Mouse (Mus musculus) heart, embryonic 16.5 days (tissue): ENCODE results near the gene Gnb1l. TPM values are rescaled to one million over a fixed set of nuclear protein-coding genes. Genes with fewer than 3 reads are reported as not detected.

ENCODE experiments used
- ATAC-seq: fragments of 200-750 bp; cut with Nextera tagmentation; replicated peaks from 2 replicates; pipeline ENCODE4 v1.8.0; 2017; ENCODE audit warnings: moderate number of reproducible peaks; ENCODE audit not compliant: insufficient read depth, low FRiP score; ENCODE audit errors: extremely low read depth
- H3K27ac ChIP-seq: fragments of 300-500 bp; sonication (generic); 2 replicates; pipeline ENCODE4 v1.5.1; 2014; ENCODE audit warnings: mild to moderate bottlenecking, low read length, control low read depth, moderate library complexity
- H3K27me3 ChIP-seq: fragments of 300-500 bp; sonication (generic); 2 replicates; pipeline ENCODE4 v1.6.1; 2014; ENCODE audit warnings: low read length, mixed read lengths; ENCODE audit not compliant: control insufficient read depth, insufficient read depth
- H3K36me3 ChIP-seq: fragments of 300-500 bp; sonication (generic); 2 replicates; pipeline ENCODE4 v1.6.1; 2014; ENCODE audit not compliant: control insufficient read depth, insufficient read depth
- H3K4me1 ChIP-seq: fragments of 300-500 bp; sonication (generic); 2 replicates; pipeline ENCODE4 v1.6.1; 2014; ENCODE audit warnings: low read length, mixed read lengths; ENCODE audit not compliant: control insufficient read depth, insufficient read depth
- H3K4me2 ChIP-seq: fragments of 300-500 bp; sonication (generic); 2 replicates; pipeline ENCODE4 v1.6.1; 2014; ENCODE audit warnings: low read depth, mild to moderate bottlenecking, control low read depth, low read length
- H3K4me3 ChIP-seq: fragments of 300-500 bp; sonication (generic); 2 replicates; pipeline ENCODE4 v1.5.1; 2014; ENCODE audit warnings: mild to moderate bottlenecking, control low read depth, low read length
- H3K9ac ChIP-seq: fragments of 300-500 bp; sonication (generic); 2 replicates; pipeline ENCODE4 v1.6.1; 2014; ENCODE audit warnings: low read length, control low read depth
- H3K9me3 ChIP-seq: fragments of 300-500 bp; sonication (generic); replicated peaks from 2 replicates; pipeline ENCODE4 v1.6.1; 2016; ENCODE audit warnings: low read length; ENCODE audit not compliant: control insufficient read depth
- WGBS: fragments of 180-500 bp; shearing (Covaris S2); extraction: QIAGEN DNeasy Blood & Tissue Kit; methylation state at CpG from one replicate; pipeline ENCODE4 v1.1.7; 2014; 5-methylcytosine and 5-hydroxymethylcytosine counted together
- polyA plus RNA-seq: library from polyadenylated mRNA; unstranded; fragments of >200 nt; fragmentation: Nextera tagmentation; extraction: Ambion mirVana; gene quantifications from 2 replicates; pipeline ENCODE4 v1.2.1, GENCODE M21; 2015

Gnb1l gene
- 12.7 TPM in 2 replicates for polyA plus RNA-seq

DNA sequence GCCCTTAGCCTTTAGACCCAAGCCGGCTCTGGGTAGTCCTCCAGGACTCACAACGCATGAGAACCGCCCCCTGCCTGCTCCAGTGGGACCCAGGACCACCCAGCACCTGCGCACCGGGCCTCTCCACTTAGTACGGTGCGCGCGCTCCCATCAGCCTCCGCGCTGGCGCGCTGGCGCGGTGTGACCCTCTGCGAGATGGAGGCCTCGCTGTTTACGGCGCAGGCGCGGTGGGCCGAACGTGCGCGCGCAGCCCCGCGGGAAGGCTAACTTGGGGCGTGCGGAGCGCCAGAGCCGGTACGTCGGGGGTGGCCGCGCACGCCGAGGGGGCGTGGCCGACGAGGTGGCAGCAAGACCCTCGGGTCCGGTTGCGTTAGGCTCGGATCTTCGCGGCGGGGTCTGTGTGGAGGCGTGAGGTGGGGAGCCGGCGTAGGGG lies at the start of gene Gnb1l, which contains the start of gene Rtl10:
Gene Gnb1l, plus strand, starts transcription at position 156 of the 433 bp plus-strand sequence.
Gene Rtl10, plus strand, starts transcription at position 344 of the 433 bp plus-strand sequence.
- peak within 1 kb of the TSS; percentile 98 for H3K4me2 ChIP-seq
- peaks cover 12% of the 10 kb centered on the region for H3K4me1 ChIP-seq
- peaks cover 12% of the 10 kb centered on the region; the same call in 1 of the 2 replicates for H3K36me3 ChIP-seq
- H3K27ac ChIP-seq, result peak within 1 kb of the TSS; percentile 87
- peak within 1 kb of the TSS; percentile 94 for H3K9ac ChIP-seq
- H3K27me3 ChIP-seq, result no peaks in the 10 kb centered on the region
- H3K4me3 ChIP-seq, result peak within 1 kb of the TSS; percentile 94
- H3K9me3 ChIP-seq, result no peaks in the 10 kb centered on the region
- peak; percentile 95 for ATAC-seq
- under 1% methylated on average over 51 of the region's 51 CpGs for WGBS

DNA sequence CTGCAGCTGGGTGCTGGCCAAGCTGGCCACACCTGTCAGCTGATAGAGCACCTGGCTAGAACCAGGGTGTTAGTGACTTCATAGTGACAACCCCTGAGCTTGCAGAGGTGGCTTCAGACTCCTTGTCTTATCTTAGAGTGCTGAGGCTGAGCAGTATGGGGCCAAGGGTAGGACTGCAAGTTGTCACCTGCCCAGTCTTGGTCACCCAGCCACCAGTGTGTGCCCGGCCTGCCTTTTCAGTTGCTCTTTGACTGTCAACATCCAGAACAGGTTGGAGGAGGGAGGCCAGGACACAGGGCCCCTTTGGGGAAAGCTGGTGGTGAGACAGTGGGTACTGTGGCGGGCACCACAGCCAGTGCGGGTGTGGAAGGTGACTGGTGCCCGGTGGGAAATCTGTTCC lies 49.5 kb upstream of the Gnb1l start:
- Histone ChIP-seq H3K4me2 (no peak overlapping the region), H3K36me3 (peaks cover 9% of the 10 kb centered on the region; the same call in 1 of the 2 replicates), H3K27ac (no peak overlapping the region), H3K4me1 (peaks cover 5% of the 10 kb centered on the region), H3K9ac (no peak overlapping the region), H3K4me3 (no peak overlapping the region), H3K9me3 (no peaks in the 10 kb centered on the region), H3K27me3 (no peaks in the 10 kb centered on the region)
- no peak for ATAC-seq
- WGBS, result 84% methylated on average over 4 of the region's 4 CpGs

DNA sequence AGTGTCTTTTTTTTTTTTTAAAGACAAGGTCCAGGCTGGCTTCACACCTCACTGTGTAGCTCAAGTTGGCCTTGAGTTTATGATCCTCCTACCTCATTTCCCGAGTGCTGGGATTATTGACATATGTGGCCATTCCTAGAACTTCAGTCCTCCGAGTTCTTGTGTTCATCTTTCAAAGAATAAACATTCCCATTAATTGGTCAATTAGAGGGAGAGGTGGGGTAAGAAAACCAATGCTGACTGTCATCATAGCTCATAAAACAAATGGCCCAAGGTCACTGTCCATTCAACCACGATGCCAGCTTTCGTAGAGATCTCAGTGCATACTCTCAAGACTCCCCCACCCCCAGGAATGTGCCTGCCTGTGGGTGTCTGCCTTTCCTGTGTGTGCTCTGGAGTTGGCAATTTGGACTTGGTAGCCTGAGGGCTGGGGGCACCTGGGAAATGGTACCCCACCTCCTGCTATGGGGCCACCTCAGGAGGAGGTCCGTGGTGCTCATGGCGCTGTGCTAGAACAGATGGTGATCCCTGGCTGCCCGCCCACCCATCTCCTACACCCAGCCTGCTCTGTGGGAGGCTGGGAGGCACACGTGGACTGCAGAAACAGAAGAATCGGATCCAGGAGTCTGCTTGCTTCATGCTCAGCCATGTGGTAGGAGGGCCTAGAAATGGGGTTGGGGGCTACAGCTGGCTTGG lies 46.9 kb upstream of the Gnb1l start:
- no peak overlapping the region for H3K9ac ChIP-seq
- WGBS, result 57% methylated on average over 9 of the region's 9 CpGs
- peaks cover 5% of the 10 kb centered on the region for H3K4me1 ChIP-seq
- no peaks in the 10 kb centered on the region for H3K9me3 ChIP-seq
- H3K27me3 ChIP-seq, result no peaks in the 10 kb centered on the region
- H3K27ac ChIP-seq, result no peak overlapping the region
- peaks cover 3% of the 10 kb centered on the region; the same call in 1 of the 2 replicates for H3K36me3 ChIP-seq
- H3K4me3 ChIP-seq, result no peak overlapping the region
- ATAC-seq, result no peak
- no peak overlapping the region for H3K4me2 ChIP-seq

DNA sequence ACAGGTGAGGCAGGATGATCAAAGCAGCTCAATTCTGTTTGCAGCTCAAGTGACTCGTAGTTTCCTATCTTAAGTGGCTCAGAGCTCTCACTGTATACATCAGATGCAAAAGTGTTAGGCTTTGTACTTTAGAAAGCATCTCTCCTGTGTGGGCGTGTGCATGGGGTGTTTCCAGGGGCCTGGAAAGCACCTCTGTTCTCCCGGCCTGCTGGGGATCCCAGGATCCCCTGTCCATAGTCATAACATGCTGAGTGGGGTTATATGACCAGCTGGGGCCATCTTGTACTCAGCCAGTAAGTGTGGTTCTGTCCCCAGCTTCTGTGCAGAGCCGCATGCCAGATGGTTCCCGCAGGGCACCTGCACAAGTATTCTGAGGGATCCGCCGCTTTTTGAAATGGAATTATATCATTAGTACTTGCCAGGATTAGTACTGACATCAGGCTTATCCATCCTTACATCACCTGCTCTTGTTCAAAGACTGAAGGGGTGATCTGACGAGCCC lies 46.1 kb upstream of the Gnb1l start:
- no peak overlapping the region for H3K9ac ChIP-seq
- H3K4me3 ChIP-seq, result no peak overlapping the region
- no peak for ATAC-seq
- no peaks in the 10 kb centered on the region for H3K9me3 ChIP-seq
- H3K36me3 ChIP-seq, result peaks cover 6% of the 10 kb centered on the region; the same call in 1 of the 2 replicates
- H3K27me3 ChIP-seq, result no peaks in the 10 kb centered on the region
- H3K4me2 ChIP-seq, result no peak overlapping the region
- H3K4me1 ChIP-seq, result peaks cover 5% of the 10 kb centered on the region
- 87% methylated on average over 8 of the region's 8 CpGs for WGBS
- H3K27ac ChIP-seq, result no peak overlapping the region

DNA sequence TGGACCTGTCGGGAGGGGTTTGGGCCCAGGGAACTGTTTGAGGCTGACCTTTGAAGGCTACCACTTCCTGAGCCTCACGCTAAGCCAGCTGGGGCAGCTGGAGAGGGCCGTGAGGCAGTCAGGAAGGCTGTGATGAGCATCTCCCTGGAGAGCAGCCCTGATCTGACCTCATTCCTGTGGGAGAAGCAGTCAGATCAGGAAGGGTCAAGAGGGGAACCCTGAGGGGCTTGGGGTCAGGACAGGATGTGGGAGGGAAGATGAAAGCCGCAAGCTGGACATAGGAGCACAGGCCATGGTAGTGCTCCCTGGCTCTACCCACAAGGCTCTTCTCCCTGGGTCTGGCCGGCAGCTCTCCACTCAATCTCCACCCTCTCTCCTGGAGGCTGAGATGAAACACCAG lies 44.7 kb upstream of the Gnb1l start:
- H3K4me3 ChIP-seq, result no peak overlapping the region
- H3K36me3 ChIP-seq, result peaks cover 9% of the 10 kb centered on the region; the same call in 1 of the 2 replicates
- no peak overlapping the region for H3K9ac ChIP-seq
- H3K9me3 ChIP-seq, result no peaks in the 10 kb centered on the region
- no peak overlapping the region for H3K27ac ChIP-seq
- no peak overlapping the region for H3K4me2 ChIP-seq
- no peaks in the 10 kb centered on the region for H3K27me3 ChIP-seq
- peaks cover 6% of the 10 kb centered on the region for H3K4me1 ChIP-seq
- WGBS, result 57% methylated on average over 5 of the region's 5 CpGs
- ATAC-seq, result no peak

DNA sequence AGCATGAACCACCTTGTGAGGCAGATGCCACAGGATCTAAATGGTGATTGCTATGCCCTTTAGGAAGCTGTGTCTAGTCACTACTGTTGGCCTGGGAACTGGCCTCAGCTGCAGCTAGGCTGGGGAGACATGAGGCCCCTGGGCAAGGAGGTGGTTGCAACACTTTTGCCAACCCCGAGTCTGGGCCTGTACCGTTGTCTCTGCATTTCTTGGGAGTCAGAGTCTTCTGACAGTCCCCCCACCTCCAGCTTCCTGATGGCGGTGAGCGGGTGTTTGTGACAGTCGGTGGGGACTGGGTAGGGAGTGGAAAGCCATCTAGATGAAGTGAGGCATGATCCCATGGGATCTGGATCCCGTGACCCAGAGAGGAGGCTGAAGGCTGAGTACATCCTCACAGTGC lies 43.1 kb upstream of the Gnb1l start:
- Histone ChIP-seq H3K27ac (no peak overlapping the region), H3K4me3 (no peak overlapping the region), H3K27me3 (no peaks in the 10 kb centered on the region), H3K9ac (no peak overlapping the region), H3K4me1 (peaks cover 19% of the 10 kb centered on the region), H3K4me2 (no peak overlapping the region), H3K36me3 (peaks cover 9% of the 10 kb centered on the region; the same call in 1 of the 2 replicates), H3K9me3 (no peaks in the 10 kb centered on the region)
- no peak for ATAC-seq
- WGBS, result 78% methylated on average over 6 of the region's 6 CpGs

DNA sequence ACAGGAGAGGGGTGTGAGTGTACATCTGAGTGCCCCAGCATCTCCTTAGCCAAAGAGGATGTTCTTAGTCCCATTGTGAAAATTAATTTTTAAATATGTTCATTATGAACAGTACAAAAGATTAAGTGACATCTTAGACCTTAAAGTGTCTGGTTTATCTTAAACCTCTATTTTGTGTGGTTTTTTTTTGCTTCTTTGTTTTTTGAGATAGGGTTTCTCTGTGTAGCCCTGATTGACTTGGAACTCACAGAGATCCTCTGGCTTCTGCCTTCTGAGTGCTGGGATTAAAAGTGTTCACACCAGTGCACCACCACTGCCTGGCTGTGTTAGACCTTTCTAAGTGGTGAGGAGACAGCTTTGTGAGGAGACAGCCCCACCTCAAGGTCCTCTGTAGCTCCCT lies 39.9 kb upstream of the Gnb1l start:
- peaks cover 9% of the 10 kb centered on the region; the same call in 1 of the 2 replicates for H3K36me3 ChIP-seq
- no peak overlapping the region for H3K4me3 ChIP-seq
- ATAC-seq, result no peak
- no peak overlapping the region for H3K4me2 ChIP-seq
- peaks cover 14% of the 10 kb centered on the region for H3K4me1 ChIP-seq
- no peaks in the 10 kb centered on the region for H3K9me3 ChIP-seq
- H3K27ac ChIP-seq, result peak overlapping the region; percentile 79; the same call in 1 of the 2 replicates
- H3K27me3 ChIP-seq, result no peaks in the 10 kb centered on the region
- no peak overlapping the region; the same call in 1 of the 2 replicates for H3K9ac ChIP-seq

DNA sequence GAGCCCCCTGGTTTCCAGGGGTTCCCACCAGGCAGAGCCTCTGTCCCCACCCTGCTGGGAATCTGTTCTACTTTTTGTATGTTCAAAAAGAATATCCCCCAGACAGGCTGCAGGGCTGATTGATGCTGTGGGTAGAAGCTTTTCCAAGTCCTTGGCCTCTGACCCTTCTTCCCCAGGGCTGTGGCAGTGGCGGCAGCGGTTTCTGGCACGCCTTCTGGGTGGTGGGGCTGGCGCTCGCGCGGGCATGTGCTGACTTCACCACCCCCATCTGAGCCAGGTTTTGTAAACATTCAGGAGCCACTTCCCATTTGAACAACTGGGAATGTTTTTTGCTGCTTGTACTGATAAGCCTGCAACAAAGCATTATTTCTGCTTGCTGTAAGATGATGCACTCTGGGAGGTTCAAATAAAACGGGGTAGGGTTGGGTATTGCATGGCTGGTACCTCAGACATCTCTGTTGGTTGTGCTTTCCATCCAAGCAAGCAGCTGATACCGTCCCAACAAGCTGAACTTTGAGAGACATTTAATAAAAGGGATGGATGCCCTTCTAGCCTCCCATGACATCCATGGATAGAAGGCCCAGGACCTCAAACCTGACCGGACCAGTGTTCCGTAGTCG lies 39.1 kb upstream of the Gnb1l start:
- no peak for ATAC-seq
- Histone ChIP-seq H3K9ac (peak overlapping the region; percentile 47), H3K9me3 (no peaks in the 10 kb centered on the region), H3K4me3 (peak overlapping the region; percentile 28; the same call in 1 of the 2 replicates), H3K36me3 (peaks cover 9% of the 10 kb centered on the region; the same call in 1 of the 2 replicates), H3K27me3 (no peaks in the 10 kb centered on the region), H3K4me2 (peak overlapping the region; percentile 35), H3K4me1 (peaks cover 16% of the 10 kb centered on the region), H3K27ac (peak overlapping the region; percentile 79)
- WGBS, result 23% methylated on average over 12 of the region's 12 CpGs

DNA sequence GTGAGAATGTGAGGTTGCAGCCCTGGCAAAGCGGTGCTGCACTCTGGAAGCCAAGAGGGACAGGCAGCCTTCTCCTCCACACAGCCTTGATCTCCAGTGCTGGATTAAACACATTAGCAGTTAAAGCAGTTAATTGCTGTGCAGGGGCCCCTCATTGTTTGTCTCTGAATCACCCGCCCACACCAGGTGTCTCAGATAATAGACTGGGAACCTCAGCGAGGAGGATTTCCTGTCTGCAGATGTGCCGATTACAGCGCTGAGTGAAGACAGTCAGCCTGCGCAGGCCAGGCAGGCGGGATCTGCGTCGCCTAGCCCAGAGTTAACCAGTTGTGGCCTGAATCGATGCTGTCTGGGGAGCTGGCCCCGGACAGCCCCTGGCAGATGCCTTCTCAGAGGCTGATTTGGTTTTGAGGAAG lies 38.5 kb upstream of the Gnb1l start:
- peak; percentile 79 for ATAC-seq
- H3K27ac ChIP-seq, result peak overlapping the region; percentile 79
- peaks cover 16% of the 10 kb centered on the region for H3K4me1 ChIP-seq
- no peaks in the 10 kb centered on the region for H3K9me3 ChIP-seq
- no peaks in the 10 kb centered on the region for H3K27me3 ChIP-seq
- 18% methylated on average over 11 of the region's 11 CpGs for WGBS
- H3K9ac ChIP-seq, result peak overlapping the region; percentile 47
- H3K4me2 ChIP-seq, result peak overlapping the region; percentile 35
- peaks cover 9% of the 10 kb centered on the region; the same call in 1 of the 2 replicates for H3K36me3 ChIP-seq
- peak overlapping the region; percentile 28; the same call in 1 of the 2 replicates for H3K4me3 ChIP-seq
